Mouse (Mus musculus): Measurements from ENCODE around the gene Fam187a. TPM values are rescaled to one million over a fixed set of nuclear protein-coding genes. Genes with fewer than 3 reads are reported as not detected.

Fam187a gene
- polyA plus RNA-seq (2016; fragmentation: Nextera tagmentation; extraction: Ambion mirVana), result not detected in 2 replicates

DNA sequence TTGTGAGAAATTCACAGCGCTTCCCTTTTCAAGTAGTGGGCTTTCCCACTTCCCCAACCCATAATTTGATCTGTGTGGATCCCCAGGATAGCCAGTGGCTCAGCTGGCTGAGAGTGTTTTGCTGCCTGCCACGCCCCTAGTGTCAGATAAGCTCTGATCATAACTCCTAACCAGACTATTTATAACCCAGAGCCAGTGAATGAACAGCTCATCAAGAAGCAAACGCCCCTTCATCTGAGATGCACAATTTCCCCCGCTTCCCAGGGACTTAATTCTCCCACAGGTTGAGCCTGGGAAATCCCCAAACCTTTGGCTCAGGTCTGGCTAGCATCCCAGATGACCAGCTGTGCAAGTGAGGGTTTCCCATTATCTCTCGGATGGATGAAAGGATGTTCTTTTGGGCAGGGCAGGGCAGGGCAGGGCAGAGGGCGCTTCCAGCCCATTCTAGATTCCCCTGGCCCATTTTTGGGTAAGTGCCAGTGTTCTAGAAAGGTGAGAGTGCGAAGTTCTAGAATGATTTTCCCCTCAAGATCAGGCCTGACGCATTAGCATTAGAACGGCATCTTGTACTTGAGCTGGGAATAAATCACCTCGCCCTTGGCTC is at the start of gene Fam187a:
Gene Fam187a, plus strand, starts transcription at position 554 of the 604 bp plus-strand sequence.
- WGBS, result 65% methylated on average over 10 of the region's 10 CpGs
- H3K27me3 ChIP-seq (replicated peaks; ENCODE audit: low read depth, poor library complexity, severe bottlenecking), result peaks cover 30% of the 10 kb centered on the region
- DNase-seq (ENCODE audit: low spot score), result no peak

DNA sequence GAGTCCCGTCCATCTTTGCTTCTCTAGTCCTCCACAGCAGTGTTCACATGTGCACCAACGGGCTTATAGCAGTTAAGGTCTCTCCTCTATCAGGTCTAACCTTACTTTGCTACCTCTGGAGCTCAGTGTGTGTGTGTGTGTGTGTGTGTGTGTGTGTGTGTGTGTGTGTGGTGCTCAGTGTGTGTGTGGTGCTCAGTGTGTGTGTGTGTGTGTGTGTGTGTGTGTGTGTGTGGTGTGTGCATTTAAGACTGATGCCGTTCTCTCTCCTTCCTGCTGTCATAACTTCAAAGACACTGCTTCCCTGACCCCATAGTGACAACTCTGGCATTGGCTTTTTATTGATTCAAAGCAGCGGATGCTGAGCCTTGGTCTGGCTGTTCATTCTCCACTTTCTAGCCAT is 49.4 kb upstream of the Fam187a start, which contains the start of gene Higd1b:
Gene Higd1b, plus strand, starts transcription at position 301 of the 400 bp plus-strand sequence.
- no peaks in the 10 kb centered on the region for H3K9me3 ChIP-seq
- 0 out of 2 replicates have a peak, but pooled peaks cover 6% of the 10 kb centered on the region for H3K27me3 ChIP-seq (replicated peaks; ENCODE audit: low read depth, poor library complexity, severe bottlenecking)
- DNase-seq (ENCODE audit: low spot score), result no peak
- 80% methylated on average over 4 of the region's 4 CpGs for WGBS
- H3K4me1 ChIP-seq, result 0 out of 2 replicates have a peak, but pooled peaks cover 6% of the 10 kb centered on the region
- H3K36me3 ChIP-seq (replicated peaks), result peaks cover 52% of the 10 kb centered on the region
- H3K4me3 ChIP-seq, result no peak within 1 kb of the TSS
- no peak within 1 kb of the TSS for H3K27ac ChIP-seq (replicated peaks)

More for the DNA sequence above, at the start of gene Fam187a:
- Histone ChIP-seq H3K4me1 (peaks cover 18% of the 10 kb centered on the region), H3K4me3 (no peak within 1 kb of the TSS), H3K27ac (replicated peaks) (no peak within 1 kb of the TSS), H3K9me3 (no peaks in the 10 kb centered on the region), H3K36me3 (replicated peaks) (no peaks in the 10 kb centered on the region)

DNA sequence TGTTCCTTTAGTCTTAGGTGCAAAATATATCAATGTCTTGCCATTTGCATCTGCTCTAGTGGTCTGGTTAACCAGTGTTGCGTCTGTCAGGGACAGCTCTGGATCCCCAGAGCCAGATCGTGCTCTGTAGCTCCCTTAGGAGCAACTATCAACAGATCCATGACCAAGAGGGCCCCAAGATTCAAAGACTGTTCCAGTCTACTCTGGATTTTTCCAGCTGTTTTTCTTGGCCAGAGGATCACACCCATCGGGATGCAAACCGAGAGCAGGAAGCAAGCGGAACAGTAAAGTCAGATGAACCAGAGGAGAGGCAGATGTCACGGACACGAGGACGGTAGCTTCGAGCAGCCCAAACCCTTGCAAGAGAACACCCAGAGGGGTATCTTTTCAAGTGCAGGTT is 48.8 kb upstream of the Fam187a start:
- WGBS, result 91% methylated on average over 9 of the region's 9 CpGs
- Histone ChIP-seq H3K27ac (replicated peaks) (no peak overlapping the region), H3K4me3 (no peak overlapping the region), H3K27me3 (replicated peaks; ENCODE audit: low read depth, poor library complexity, severe bottlenecking) (0 out of 2 replicates have a peak, but pooled peaks cover 2% of the 10 kb centered on the region), H3K36me3 (replicated peaks) (peaks cover 58% of the 10 kb centered on the region), H3K4me1 (0 out of 2 replicates have a peak, but pooled peaks cover 6% of the 10 kb centered on the region), H3K9me3 (no peaks in the 10 kb centered on the region)
- DNase-seq (ENCODE audit: low spot score), result no peak

DNA sequence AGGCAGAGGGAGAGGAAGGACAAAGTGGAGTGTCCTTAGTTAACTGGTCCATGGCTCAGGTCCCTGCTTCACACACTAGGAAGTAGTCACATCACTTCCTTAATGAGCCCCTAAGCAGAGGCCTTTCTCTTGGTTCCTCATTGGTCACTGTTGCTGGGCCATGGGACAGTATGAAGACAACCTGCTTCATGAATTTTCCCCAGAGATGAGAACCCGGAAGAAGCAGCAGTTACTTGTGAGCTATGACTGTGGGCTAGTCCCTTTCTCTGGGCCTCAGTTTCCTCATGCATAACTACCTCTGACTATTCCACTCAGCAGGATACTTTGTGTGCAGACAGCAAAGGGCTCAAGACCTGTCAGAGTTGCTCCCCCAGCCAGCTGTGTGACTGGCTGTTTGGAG is 47.6 kb upstream of the Fam187a start:
- DNase-seq (ENCODE audit: low spot score), result no peak
- Histone ChIP-seq H3K4me1 (0 out of 2 replicates have a peak, but pooled peaks cover 6% of the 10 kb centered on the region), H3K36me3 (replicated peaks) (peaks cover 70% of the 10 kb centered on the region), H3K9me3 (no peaks in the 10 kb centered on the region), H3K27me3 (replicated peaks; ENCODE audit: low read depth, poor library complexity, severe bottlenecking) (no peaks in the 10 kb centered on the region), H3K27ac (replicated peaks) (no peak overlapping the region), H3K4me3 (no peak overlapping the region)
- 85% methylated on average over 1 of the region's 1 CpGs for WGBS

DNA sequence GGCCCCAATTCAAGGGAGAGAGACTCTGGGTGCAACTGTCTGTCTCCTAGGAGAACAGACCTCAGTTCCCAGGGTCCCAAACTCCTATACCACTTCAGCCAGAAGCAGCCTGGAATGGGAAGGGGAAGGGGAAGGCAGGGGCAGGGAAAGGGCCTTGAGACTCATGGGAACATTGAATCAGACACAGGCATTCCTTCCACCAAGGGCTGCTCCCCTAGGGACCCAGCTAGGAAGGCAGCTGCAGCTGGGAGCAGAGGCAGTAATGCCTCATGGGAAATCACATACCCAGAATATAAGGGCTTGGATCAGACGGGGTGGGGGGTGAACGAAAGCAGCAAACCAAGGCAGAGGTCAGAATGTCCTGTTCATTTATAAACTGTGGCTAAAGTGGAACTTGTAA is 46.8 kb upstream of the Fam187a start:
- Histone ChIP-seq H3K27me3 (replicated peaks; ENCODE audit: low read depth, poor library complexity, severe bottlenecking) (no peaks in the 10 kb centered on the region), H3K27ac (replicated peaks) (no peak overlapping the region), H3K36me3 (replicated peaks) (peaks cover 78% of the 10 kb centered on the region), H3K4me1 (0 out of 2 replicates have a peak, but pooled peaks cover under 1% of the 10 kb centered on the region), H3K4me3 (no peak overlapping the region), H3K9me3 (no peaks in the 10 kb centered on the region)
- DNase-seq (ENCODE audit: low spot score), result no peak
- WGBS, result 93% methylated on average over 2 of the region's 2 CpGs

DNA sequence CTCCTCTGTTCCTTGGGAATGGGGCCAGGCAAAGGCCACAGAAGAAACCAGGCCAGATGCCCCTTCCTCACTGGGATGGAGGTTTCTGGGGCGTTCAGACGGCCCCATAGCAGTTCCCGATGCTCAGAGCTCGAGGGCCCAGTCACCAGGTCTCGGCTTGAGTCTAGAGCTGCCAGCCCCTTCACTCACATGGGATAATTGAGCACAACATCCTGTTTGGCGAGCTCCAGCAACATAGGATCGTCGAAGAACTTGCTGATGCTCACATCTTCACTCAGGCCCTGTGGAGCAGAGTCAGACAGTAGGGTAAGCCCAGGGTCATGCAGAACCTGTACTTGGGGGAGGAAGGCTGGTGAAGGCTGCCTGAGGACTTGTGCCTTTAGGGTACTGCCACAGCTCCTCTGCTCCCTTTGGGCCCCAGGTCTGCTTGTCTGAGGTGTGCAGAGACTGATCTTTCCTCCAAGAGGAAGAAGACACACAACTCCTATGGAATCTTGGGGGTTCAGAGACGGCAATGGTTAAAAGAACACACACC is 46.3 kb upstream of the Fam187a start:
- Histone ChIP-seq H3K4me1 (no peaks in the 10 kb centered on the region), H3K27ac (replicated peaks) (no peak overlapping the region), H3K27me3 (replicated peaks; ENCODE audit: low read depth, poor library complexity, severe bottlenecking) (no peaks in the 10 kb centered on the region), H3K4me3 (no peak overlapping the region), H3K9me3 (no peaks in the 10 kb centered on the region), H3K36me3 (replicated peaks) (peaks cover 83% of the 10 kb centered on the region)
- DNase-seq (ENCODE audit: low spot score), result no peak
- WGBS, result 89% methylated on average over 9 of the region's 9 CpGs

DNA sequence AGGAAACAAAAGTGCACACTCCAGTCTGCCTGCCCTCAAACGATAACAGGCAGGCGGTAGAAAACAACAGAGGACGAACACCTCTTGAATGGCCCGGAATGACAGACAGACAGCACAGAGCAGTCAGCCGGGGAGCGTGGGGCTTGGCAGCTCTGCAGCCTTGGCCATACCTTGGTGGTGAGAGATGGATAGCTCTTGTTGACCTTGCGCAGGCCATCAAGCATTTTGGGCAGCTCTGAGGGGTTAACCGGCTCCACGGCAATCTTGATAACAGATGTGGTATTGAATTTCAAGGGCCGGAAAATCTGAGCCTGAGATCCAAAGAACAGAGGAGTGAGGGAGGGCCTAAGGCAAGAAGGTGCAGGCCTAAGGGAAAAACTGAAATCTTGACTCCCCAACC is 39.0 kb upstream of the Fam187a start:
- H3K36me3 ChIP-seq (replicated peaks), result peaks cover 100% of the 10 kb centered on the region
- no peaks in the 10 kb centered on the region for H3K4me1 ChIP-seq
- no peak overlapping the region for H3K4me3 ChIP-seq
- no peak overlapping the region for H3K27ac ChIP-seq (replicated peaks)
- WGBS, result 76% methylated on average over 10 of the region's 10 CpGs
- H3K27me3 ChIP-seq (replicated peaks; ENCODE audit: low read depth, poor library complexity, severe bottlenecking), result no peaks in the 10 kb centered on the region
- no peaks in the 10 kb centered on the region for H3K9me3 ChIP-seq
- DNase-seq (ENCODE audit: low spot score), result no peak

DNA sequence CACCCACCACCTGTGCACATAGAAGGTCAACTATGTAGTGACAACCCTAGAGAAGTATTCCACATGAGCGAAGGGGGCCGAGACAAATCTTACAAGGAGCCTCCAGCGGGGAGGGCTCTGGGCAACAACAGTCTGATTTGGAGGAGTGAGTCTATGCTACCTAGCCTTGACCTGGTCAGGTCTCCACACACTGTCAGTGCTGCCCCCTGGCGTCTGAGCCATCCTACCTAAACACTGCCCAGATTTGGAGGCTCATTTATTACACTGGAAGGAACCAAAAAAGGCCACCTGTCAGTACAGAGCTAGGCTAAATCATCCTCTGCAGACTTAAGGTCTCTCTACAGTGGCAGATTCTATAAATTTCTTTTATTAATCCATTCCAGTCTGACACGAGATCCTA is 33.1 kb upstream of the Fam187a start:
- Histone ChIP-seq H3K9me3 (no peaks in the 10 kb centered on the region), H3K27me3 (replicated peaks; ENCODE audit: low read depth, poor library complexity, severe bottlenecking) (no peaks in the 10 kb centered on the region), H3K4me3 (no peak overlapping the region), H3K4me1 (peaks cover 18% of the 10 kb centered on the region), H3K27ac (replicated peaks) (no peak overlapping the region), H3K36me3 (replicated peaks) (peaks cover 100% of the 10 kb centered on the region)
- WGBS, result 71% methylated on average over 5 of the region's 5 CpGs
- peak; percentile 73 for DNase-seq (ENCODE audit: low spot score)

DNA sequence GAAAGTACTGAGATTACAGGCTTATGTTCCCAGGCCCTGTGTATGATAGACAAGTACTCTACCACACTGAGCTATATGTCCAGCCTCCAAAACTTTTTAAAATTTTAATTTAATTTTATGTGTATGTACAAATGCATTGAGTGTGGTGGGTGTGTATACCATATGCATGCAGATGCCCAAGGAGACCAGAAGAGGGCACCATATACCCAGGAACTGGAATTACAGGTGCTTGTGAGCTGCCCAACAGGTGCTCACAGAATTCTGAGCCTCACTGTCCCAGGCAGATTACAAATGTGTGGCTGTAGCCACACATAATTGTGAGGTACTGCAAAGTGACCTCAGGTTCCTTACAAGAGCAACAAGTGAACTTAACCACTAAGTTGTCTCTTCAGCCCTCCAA is 31.2 kb upstream of the Fam187a start:
- no peaks in the 10 kb centered on the region for H3K9me3 ChIP-seq
- H3K4me3 ChIP-seq, result no peak overlapping the region
- peaks cover 100% of the 10 kb centered on the region for H3K36me3 ChIP-seq (replicated peaks)
- no peaks in the 10 kb centered on the region for H3K27me3 ChIP-seq (replicated peaks; ENCODE audit: low read depth, poor library complexity, severe bottlenecking)
- no peak overlapping the region for H3K27ac ChIP-seq (replicated peaks)
- peaks cover 24% of the 10 kb centered on the region for H3K4me1 ChIP-seq
- no peak for DNase-seq (ENCODE audit: low spot score)

DNA sequence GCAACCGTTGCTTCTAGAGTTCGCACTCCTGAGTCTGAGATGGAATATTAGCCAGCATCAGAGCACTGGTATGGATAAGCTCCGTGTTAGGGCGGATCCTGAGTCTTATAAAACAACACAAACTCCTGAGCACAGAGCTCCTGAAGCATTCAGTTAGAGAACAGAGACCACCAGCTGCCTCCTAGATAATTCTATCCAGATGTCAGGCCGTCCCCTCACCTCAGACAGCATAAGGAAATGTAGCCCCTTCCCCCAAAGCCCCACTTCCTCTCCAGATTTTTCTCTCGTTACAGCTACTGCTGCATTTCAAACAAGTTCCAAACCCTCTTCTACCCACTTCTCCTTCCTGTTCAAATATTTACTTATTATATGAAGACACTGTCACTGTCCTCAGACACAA is 29.0 kb upstream of the Fam187a start:
- H3K4me3 ChIP-seq, result no peak overlapping the region
- H3K9me3 ChIP-seq, result no peaks in the 10 kb centered on the region
- H3K36me3 ChIP-seq (replicated peaks), result peaks cover 100% of the 10 kb centered on the region
- H3K27ac ChIP-seq (replicated peaks), result peak overlapping the region; percentile 57
- H3K27me3 ChIP-seq (replicated peaks; ENCODE audit: low read depth, poor library complexity, severe bottlenecking), result no peaks in the 10 kb centered on the region
- WGBS, result 56% methylated on average over 6 of the region's 6 CpGs
- H3K4me1 ChIP-seq, result peaks cover 24% of the 10 kb centered on the region
- DNase-seq (ENCODE audit: low spot score), result peak; percentile 64

DNA sequence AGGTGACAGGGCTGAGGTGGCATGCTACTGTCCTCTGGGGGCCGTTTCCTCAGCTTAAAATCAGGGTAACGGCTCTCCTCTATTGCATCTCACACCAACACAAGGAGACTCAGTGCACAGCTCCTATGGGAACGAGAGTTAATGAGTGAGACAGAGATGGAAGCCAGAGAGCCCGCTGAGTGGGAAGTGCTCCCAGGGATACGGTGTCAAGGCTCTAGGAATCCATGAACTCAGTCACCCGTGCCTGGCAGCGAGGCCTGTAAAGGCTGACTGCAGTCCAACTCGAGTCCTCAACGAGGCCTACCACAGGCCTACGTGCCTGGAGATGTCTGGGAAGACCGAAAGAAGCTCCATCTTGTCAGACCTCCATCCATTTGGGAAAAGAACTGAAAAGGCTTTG is 26.0 kb upstream of the Fam187a start:
- H3K4me1 ChIP-seq, result peaks cover 24% of the 10 kb centered on the region
- H3K27ac ChIP-seq (replicated peaks), result no peak overlapping the region
- H3K4me3 ChIP-seq, result no peak overlapping the region
- no peaks in the 10 kb centered on the region for H3K27me3 ChIP-seq (replicated peaks; ENCODE audit: low read depth, poor library complexity, severe bottlenecking)
- H3K9me3 ChIP-seq, result no peaks in the 10 kb centered on the region
- 91% methylated on average over 11 of the region's 11 CpGs for WGBS
- no peak for DNase-seq (ENCODE audit: low spot score)
- peaks cover 100% of the 10 kb centered on the region for H3K36me3 ChIP-seq (replicated peaks)

DNA sequence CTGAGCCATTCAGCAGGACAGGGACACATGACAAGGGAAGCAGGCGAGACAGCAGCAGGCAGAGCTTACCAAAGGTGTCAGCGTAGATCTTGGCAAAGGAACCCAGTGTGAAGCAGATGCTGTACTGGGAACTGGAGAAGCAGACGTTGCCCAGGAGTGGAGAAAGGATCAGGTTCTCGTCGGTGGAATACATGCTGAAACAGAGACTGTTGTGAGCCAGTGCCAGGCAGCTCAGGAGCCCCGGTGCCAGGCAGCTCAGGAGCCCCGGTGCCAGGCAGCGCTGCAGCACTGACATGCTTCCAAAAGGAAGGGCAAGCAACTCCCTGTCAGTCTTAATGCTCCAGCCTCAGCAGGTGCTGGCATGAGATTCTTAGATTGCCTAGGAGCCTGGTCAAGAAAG is 25.0 kb upstream of the Fam187a start:
- H3K4me3 ChIP-seq, result no peak overlapping the region
- H3K9me3 ChIP-seq, result no peaks in the 10 kb centered on the region
- no peaks in the 10 kb centered on the region for H3K27me3 ChIP-seq (replicated peaks; ENCODE audit: low read depth, poor library complexity, severe bottlenecking)
- 94% methylated on average over 8 of the region's 8 CpGs for WGBS
- DNase-seq (ENCODE audit: low spot score), result no peak
- H3K27ac ChIP-seq (replicated peaks), result no peak overlapping the region
- H3K36me3 ChIP-seq (replicated peaks), result peaks cover 100% of the 10 kb centered on the region
- H3K4me1 ChIP-seq, result peaks cover 24% of the 10 kb centered on the region

DNA sequence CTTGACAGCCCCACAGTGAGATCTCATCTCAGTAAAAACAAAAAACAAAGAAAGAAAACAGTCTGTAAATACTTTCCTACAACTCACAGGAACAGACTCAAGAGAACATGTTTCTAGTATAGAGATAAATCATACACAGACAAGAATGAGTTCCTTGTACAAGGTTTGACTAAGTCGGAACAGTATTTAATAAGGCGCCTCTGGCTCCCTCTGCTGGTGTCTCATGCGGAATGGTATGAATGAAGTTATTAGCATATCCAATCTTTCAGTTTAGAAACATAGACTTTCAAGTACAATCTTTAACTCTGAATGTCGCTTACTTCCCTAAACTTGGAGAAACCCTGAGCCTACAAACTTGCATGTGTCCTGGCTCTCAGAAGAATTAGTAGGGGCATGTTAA is 20.7 kb upstream of the Fam187a start:
- H3K27ac ChIP-seq (replicated peaks), result no peak overlapping the region
- WGBS, result 56% methylated on average over 4 of the region's 4 CpGs
- H3K27me3 ChIP-seq (replicated peaks; ENCODE audit: low read depth, poor library complexity, severe bottlenecking), result no peaks in the 10 kb centered on the region
- H3K9me3 ChIP-seq, result no peaks in the 10 kb centered on the region
- no peak overlapping the region for H3K4me3 ChIP-seq
- DNase-seq (ENCODE audit: low spot score), result peak; percentile 72
- H3K36me3 ChIP-seq (replicated peaks), result peaks cover 100% of the 10 kb centered on the region
- no peaks in the 10 kb centered on the region for H3K4me1 ChIP-seq
